Mouse (Mus musculus): ENCODE results near the gene Rnf115. TPM values are rescaled to one million over a fixed set of nuclear protein-coding genes. Genes with fewer than 3 reads are reported as not detected.
A peak's percentile ranks its signal among the peaks of the same experiment; 100 is the strongest.
"Not testable (repeated sequence)": the region's sequence is repeated elsewhere in the genome, so short reads cannot be mapped to it uniquely, and the experiment has no call there.

Gene Rnf115
- polyA plus RNA-seq, 1 experiment from 2014 or later, result 66.8 TPM

- 77% methylated on average over 2 of the region's 2 CpGs for WGBS
- peaks cover 96% of the 10 kb centered on the region for H3K36me3 ChIP-seq (replicated peaks)
Observed at GRCm38 (mm10) chr3:96715854-96716253, 11.6 kb upstream of the Rnf115 start.

DNA sequence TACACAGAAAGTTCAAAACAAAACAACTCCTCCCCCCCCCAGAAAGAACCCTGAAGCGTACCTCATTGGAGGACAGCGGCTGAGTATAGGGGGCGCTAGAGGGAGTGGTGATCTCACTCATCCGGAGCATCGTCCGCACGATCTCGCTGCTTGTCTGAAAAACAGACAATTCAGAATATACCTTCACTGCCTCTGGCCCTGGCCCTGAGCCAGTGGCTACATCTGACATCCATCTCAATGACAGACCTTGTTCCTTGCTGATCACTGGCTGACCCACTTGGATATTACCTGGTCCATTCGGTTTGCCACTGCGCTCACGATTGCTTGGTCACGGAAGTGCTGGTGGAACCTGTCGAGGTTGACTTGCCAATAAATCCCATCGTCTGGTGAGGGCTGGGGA, 8.3 kb upstream of the Rnf115 start:
- Histone ChIP-seq H3K27me3 (replicated peaks; ENCODE audit: low read depth, poor library complexity, severe bottlenecking) (no peaks in the 10 kb centered on the region), H3K36me3 (replicated peaks) (peaks cover 96% of the 10 kb centered on the region), H3K4me3 (no peak overlapping the region; the same call in 1 of the 2 replicates), H3K27ac (replicated peaks) (no peak overlapping the region), H3K4me1 (peaks cover 15% of the 10 kb centered on the region), H3K9me3 (no peaks in the 10 kb centered on the region)
- 34% methylated on average over 14 of the region's 14 CpGs for whole genome bisulfite sequencing
- DNase-seq (ENCODE audit: low spot score), result peak; percentile 57

More at GRCm38 (mm10) chr3:96715854-96716253, 11.6 kb upstream of the Rnf115 start:
- H3K9me3 ChIP-seq, result no peaks in the 10 kb centered on the region
- H3K4me1 ChIP-seq, result peaks cover 15% of the 10 kb centered on the region
- DNase-seq (ENCODE audit: low spot score), result no peak
- H3K4me3 ChIP-seq, result no peak overlapping the region
- H3K27ac ChIP-seq (replicated peaks), result no peak overlapping the region
- H3K27me3 ChIP-seq (replicated peaks; ENCODE audit: low read depth, poor library complexity, severe bottlenecking), result no peaks in the 10 kb centered on the region

- WGBS, result under 1% methylated on average over 42 of the region's 42 CpGs
Observed at GRCm38 (mm10) chr3:96727828-96728633, 567 bp downstream of the Rnf115 start.

GRCm38 (mm10) chr3:96728634-96729402, 1.4 kb downstream of the Rnf115 start:
- Histone ChIP-seq H3K4me1 (peaks cover 34% of the 10 kb centered on the region), H3K4me3 (peak overlapping the region; percentile 89), H3K27me3 (replicated peaks; ENCODE audit: low read depth, poor library complexity, severe bottlenecking) (no peaks in the 10 kb centered on the region), H3K36me3 (replicated peaks) (peaks cover 19% of the 10 kb centered on the region), H3K9me3 (no peaks in the 10 kb centered on the region), H3K27ac (replicated peaks) (peak overlapping the region; percentile 94)
- DNase-seq (ENCODE audit: low spot score), result no peak
- WGBS, result 55% methylated on average over 7 of the region's 7 CpGs

More at GRCm38 (mm10) chr3:96727828-96728633, 567 bp downstream of the Rnf115 start:
- Histone ChIP-seq H3K4me1 (peaks cover 33% of the 10 kb centered on the region), H3K36me3 (replicated peaks) (peaks cover 27% of the 10 kb centered on the region), H3K27me3 (replicated peaks; ENCODE audit: low read depth, poor library complexity, severe bottlenecking) (no peaks in the 10 kb centered on the region), H3K27ac (replicated peaks) (peak overlapping the region; percentile 94), H3K4me3 (peak overlapping the region; percentile 89), H3K9me3 (no peaks in the 10 kb centered on the region)
- DNase-seq (ENCODE audit: low spot score), result no peak

- Histone ChIP-seq H3K4me1 (peaks cover 39% of the 10 kb centered on the region), H3K4me3 (peak overlapping the region; percentile 89; the same call in 1 of the 2 replicates), H3K36me3 (replicated peaks) (peaks cover 15% of the 10 kb centered on the region), H3K9me3 (no peaks in the 10 kb centered on the region), H3K27ac (replicated peaks) (no peak overlapping the region), H3K27me3 (replicated peaks; ENCODE audit: low read depth, poor library complexity, severe bottlenecking) (no peaks in the 10 kb centered on the region)
- WGBS, result 39% methylated on average over 3 of the region's 3 CpGs
- DNase-seq (ENCODE audit: low spot score), result peak; percentile 23
Observed at GRCm38 (mm10) chr3:96729403-96729784, 1.9 kb downstream of the Rnf115 start.

GRCm38 (mm10) chr3:96730785-96731184, 3.3 kb downstream of the Rnf115 start:
- DNase-seq (ENCODE audit: low spot score), result no peak
- H3K9me3 ChIP-seq, result no peaks in the 10 kb centered on the region
- 79% methylated on average over 5 of the region's 5 CpGs for WGBS
- peaks cover 44% of the 10 kb centered on the region for H3K4me1 ChIP-seq
- H3K27me3 ChIP-seq (replicated peaks; ENCODE audit: low read depth, poor library complexity, severe bottlenecking), result no peaks in the 10 kb centered on the region
- H3K27ac ChIP-seq (replicated peaks), result no peak overlapping the region
- H3K4me3 ChIP-seq, result no peak overlapping the region
- H3K36me3 ChIP-seq (replicated peaks), result peaks cover 4% of the 10 kb centered on the region; the same call in 1 of the 2 replicates

DNA sequence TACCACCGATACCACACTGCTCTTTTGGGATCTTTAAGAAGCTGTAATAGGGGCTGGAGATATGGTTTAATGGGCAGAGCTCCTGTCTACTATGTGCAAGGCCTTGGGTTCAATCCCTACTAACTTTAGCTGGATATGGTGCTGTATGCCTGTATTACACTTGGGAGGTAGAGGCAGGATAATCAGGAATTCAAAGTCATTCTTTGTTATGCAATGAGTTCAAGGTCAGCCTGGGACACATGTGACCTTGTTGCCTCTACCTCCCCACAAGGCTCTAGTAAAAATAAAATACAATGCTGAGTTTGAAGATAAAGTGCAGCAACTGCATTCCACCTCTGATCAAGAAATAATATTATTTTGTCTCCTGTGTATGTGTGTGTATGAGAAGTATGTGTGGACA, 6.5 kb downstream of the Rnf115 start:
- Histone ChIP-seq H3K27me3 (replicated peaks; ENCODE audit: low read depth, poor library complexity, severe bottlenecking) (no peaks in the 10 kb centered on the region), H3K4me3 (no peak overlapping the region), H3K4me1 (peaks cover 29% of the 10 kb centered on the region), H3K27ac (replicated peaks) (no peak overlapping the region), H3K9me3 (no peaks in the 10 kb centered on the region), H3K36me3 (replicated peaks) (peaks cover 4% of the 10 kb centered on the region; the same call in 1 of the 2 replicates)
- DNase-seq (ENCODE audit: low spot score), result no peak
- WGBS, result 94% methylated on average over 1 of the region's 1 CpGs

DNA sequence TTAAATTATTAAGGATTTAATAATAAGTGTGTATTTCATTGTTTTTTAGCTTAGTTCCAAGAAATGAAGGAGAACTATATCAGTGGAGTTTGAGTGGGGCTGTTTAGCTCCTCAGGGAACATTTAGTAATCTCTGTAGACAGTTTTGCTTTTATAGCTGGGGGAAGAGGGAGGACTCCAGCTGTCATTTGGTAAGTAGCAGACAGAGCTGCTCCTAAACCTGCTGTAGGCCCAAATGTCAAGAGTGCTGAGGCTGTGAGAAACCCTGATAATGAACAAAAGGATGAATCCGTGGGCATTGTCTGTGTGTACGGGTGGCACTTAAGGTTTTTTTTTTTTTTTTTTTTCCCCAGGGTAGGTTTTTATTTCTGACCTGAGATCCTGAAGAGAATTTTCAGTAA, 7.7 kb downstream of the Rnf115 start:
- Histone ChIP-seq H3K4me1 (peaks cover 19% of the 10 kb centered on the region), H3K27me3 (replicated peaks; ENCODE audit: low read depth, poor library complexity, severe bottlenecking) (no peaks in the 10 kb centered on the region), H3K9me3 (no peaks in the 10 kb centered on the region), H3K4me3 (no peak overlapping the region), H3K36me3 (replicated peaks) (peaks cover 4% of the 10 kb centered on the region; the same call in 1 of the 2 replicates), H3K27ac (replicated peaks) (no peak overlapping the region)
- 83% methylated on average over 2 of the region's 2 CpGs for WGBS
- no peak for DNase-seq (ENCODE audit: low spot score)

DNA sequence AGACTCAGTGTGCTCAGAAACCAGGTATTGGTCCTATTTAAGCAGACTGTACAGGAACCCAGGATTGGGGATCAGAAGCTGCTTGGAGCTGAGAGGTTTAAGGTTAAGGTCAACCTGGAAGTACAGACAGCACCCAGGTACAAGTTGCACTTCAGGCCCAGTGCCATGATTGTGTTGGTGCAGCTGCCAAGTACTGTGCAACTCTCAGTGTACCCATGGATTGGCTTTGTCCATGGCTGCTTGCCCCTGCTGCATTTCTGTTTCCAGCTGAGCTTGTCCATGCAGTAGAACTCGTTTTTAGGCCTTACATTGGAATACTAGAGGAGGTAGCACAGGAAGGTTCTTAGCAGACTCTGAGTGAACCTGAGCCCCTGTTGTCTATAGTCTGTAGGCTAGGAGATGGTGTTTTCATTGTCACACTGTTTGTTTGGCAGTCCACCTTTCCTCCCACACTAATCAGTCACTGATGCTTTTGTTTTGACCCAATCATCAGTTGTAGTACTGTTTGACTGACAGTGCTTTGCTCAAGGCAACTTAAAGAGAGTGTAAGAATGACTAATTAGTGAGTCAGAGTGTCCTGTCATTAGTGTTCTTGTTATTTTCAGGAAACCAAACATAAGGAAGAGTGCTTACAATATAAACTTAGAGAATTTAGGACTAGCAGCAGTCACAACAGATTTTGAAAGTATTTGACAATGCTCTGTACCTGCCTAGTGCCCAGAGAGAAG, 9.7 kb downstream of the Rnf115 start:
- Histone ChIP-seq H3K4me1 (peaks cover 11% of the 10 kb centered on the region), H3K27ac (replicated peaks) (no peak overlapping the region), H3K27me3 (replicated peaks; ENCODE audit: low read depth, poor library complexity, severe bottlenecking) (no peaks in the 10 kb centered on the region), H3K9me3 (no peaks in the 10 kb centered on the region), H3K4me3 (no peak overlapping the region), H3K36me3 (replicated peaks) (peaks cover 4% of the 10 kb centered on the region; the same call in 1 of the 2 replicates)
- DNase-seq (ENCODE audit: low spot score), result no peak
- WGBS, result 60% methylated on average over 1 of the region's 1 CpGs

GRCm38 (mm10) chr3:96737995-96738394, 10.5 kb downstream of the Rnf115 start:
- Histone ChIP-seq H3K4me1 (peaks cover 11% of the 10 kb centered on the region), H3K27ac (replicated peaks) (no peak overlapping the region), H3K36me3 (replicated peaks) (no peaks in the 10 kb centered on the region), H3K9me3 (no peaks in the 10 kb centered on the region), H3K27me3 (replicated peaks; ENCODE audit: low read depth, poor library complexity, severe bottlenecking) (no peaks in the 10 kb centered on the region), H3K4me3 (no peak overlapping the region)
- DNase-seq (ENCODE audit: low spot score), result no peak
- WGBS, result 86% methylated on average over 1 of the region's 1 CpGs

DNA sequence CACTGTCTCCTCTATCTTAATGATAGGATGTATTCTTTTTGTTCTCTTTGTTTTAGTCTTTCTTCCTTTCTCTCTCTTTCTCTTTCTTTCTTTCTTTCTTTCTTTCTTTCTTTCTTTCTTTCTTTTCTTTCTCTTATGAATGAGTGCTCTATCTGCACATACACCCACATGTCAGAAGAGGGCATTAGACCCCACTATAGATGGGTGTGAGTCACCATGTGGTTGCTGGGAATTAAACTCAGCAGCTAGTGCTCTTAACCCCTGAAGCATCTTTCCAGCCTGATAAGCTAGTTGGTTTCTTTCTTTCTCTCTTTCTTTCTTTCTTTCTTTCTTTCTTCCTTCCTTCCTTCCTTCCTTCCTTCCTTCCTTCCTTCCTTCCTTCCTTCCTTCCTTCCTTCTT, 12.8 kb downstream of the Rnf115 start:
- not testable (repeated sequence) for H3K4me1 ChIP-seq; H3K36me3 ChIP-seq (replicated peaks); H3K4me3 ChIP-seq; DNase-seq (ENCODE audit: low spot score); H3K27ac ChIP-seq (replicated peaks); H3K9me3 ChIP-seq; H3K27me3 ChIP-seq (replicated peaks; ENCODE audit: low read depth, poor library complexity, severe bottlenecking)

DNA sequence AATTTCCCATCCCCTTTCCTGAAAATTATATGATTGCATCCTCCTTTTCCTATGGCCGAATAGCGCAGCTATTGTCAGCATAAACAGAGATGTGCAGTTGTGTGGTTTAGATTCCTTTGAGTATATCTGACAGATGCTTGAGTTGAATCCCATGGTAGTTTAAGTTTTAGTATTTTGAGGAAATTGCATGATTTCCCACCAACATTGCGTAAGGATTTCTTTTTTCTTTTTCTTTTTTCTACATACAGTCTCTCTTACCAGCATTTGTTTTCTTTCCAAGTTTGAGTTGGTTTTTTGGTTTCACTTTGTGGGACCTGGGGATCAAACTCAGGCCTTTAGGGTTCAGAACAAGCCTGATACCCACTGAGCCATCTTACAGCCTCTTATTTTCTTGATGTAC, 16.9 kb downstream of the Rnf115 start:
- Histone ChIP-seq H3K4me1 (0 out of 2 replicates have a peak, but pooled peaks cover 5% of the 10 kb centered on the region), H3K27ac (replicated peaks) (no peak overlapping the region), H3K9me3 (no peaks in the 10 kb centered on the region), H3K36me3 (replicated peaks) (0 out of 2 replicates have a peak, but pooled peaks cover 8% of the 10 kb centered on the region), H3K4me3 (no peak overlapping the region), H3K27me3 (replicated peaks; ENCODE audit: low read depth, poor library complexity, severe bottlenecking) (no peaks in the 10 kb centered on the region)
- whole genome bisulfite sequencing, result 89% methylated on average over 3 of the region's 3 CpGs
- DNase-seq (ENCODE audit: low spot score), result no peak
